Mouse (Mus musculus): Measurements from ENCODE around the gene Fam24b.
A peak's percentile ranks its signal among the peaks of the same experiment; 100 is the strongest.

Fam24b gene

DNA sequence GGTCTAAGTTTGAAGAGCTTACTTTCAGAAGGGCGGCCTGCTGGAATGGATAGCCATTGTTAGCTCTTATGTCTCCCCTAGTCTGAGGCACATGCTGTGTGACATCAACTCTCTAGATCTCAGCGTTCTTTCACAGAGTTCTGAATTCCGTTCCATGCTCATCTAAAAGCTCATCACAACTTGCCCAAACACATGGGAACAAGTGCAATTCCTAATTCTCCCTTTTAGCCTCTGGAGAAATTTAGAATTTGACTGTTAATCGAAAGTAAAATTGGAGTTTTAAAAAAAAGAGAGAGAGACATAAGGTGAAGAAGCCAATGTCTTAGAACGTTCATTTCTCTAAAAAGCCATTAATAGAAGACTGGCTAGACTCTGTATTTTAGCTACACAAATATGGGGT lies at the start of gene Fam24b:
Fam24b (minus strand) TSS at position 101 of the 400 bp plus-strand sequence.
- DNase-seq (ENCODE audit: low spot score), result no peak

DNA sequence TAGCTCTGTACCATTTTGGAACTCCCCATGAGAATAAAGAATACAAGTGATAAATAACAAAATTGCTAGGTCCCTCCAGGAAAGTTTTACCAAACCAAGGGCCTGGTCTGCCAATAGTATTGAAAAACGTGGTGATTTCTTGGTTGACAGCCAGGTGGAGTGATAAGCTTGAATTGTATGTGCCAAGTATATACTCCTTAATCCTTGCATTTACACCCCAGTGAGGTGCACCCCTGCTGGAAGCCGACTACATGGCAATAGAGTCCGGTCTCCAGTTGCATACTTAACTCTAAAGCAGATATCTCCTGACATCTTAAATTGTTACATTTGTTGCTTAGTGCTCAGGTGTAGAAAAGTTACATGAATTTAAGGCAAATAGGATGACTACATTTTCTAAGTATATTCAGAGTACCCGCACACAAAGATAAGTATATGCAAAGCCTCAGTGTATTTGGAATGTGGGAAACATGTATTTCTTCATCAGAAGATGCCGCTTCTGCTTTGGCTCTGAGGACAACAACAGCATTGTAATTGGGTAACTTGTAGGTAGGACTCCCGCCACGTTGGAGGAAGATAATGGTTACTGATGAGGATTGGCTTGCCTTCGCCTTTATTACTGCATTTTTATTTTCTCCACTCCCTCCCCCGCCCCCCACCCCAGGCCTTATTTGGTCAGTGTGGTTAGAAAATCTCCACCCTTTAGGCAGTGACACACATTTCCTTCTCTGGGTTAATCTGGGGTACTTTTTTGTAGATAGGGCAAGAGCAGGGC lies 42.8 kb upstream of the Fam24b start:
- no peak for DNase-seq (ENCODE audit: low spot score)

DNA sequence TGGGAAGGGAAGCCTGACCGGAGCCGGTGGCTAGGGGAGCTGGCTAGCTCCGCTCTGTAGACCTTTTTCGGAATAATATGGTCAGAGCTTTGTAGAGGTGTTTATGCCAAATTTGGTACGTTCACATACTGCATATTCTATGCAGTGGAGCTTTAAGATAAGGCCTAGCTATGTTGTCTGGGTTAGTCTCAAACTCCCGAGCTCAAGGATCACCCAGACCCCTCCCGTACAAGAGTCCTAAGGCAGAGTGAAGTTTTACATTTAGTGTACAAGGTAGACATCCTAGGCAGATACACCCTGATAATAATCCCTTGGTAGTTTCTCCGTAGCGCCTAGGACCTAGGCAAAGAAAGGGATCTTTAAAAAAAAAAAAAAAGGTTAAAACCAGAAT lies 42.1 kb upstream of the Fam24b start:
- DNase-seq (ENCODE audit: low spot score), result no peak

DNA sequence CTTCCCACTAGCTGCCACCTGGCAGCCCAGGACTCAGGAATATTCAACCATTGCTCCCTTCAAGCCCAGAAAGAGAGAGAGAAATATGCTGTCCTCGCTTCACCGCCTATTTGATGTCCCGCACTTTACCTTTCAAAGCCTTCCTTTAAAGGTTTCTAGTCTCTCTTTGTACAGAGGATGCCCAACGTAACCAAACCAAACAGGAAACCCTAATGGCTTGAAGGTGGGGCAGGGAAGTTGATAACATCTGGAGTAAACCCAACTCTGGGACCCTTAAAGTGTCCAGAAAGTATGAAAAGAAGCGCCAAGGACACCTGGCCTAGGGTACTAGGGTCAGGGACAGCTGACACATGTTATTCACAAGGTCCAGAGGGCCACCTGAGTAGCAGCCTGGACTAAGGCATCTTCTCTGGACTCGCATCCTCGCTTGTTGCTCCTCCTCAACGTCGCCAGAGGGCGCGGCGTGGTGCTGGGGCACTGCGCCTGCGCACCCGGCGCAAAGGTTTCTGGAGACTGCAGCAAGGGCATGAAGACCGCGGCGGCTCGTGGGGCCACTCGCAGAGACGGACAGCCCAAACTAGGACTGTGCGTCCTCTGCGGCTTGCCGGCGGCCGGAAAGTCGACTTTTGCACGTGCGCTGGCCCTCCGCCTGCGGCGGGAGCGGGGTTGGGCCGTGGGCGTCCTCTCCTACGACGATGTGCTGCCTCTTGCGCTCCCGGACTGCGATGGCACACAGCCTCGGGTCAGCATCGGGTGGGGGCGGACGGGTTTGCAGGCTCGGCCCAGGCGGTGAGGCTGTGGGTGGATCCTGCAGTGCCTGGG lies 41.5 kb upstream of the Fam24b start, which contains the start of gene Pstk:
Pstk (plus strand) TSS at position 494 of the 822 bp plus-strand sequence.
- peak; percentile 83 for DNase-seq (ENCODE audit: low spot score)

- no peak for DNase-seq (ENCODE audit: low spot score)
Observed at GRCm38 (mm10) chr7:131364131-131364530, 34.8 kb upstream of the Fam24b start.

DNA sequence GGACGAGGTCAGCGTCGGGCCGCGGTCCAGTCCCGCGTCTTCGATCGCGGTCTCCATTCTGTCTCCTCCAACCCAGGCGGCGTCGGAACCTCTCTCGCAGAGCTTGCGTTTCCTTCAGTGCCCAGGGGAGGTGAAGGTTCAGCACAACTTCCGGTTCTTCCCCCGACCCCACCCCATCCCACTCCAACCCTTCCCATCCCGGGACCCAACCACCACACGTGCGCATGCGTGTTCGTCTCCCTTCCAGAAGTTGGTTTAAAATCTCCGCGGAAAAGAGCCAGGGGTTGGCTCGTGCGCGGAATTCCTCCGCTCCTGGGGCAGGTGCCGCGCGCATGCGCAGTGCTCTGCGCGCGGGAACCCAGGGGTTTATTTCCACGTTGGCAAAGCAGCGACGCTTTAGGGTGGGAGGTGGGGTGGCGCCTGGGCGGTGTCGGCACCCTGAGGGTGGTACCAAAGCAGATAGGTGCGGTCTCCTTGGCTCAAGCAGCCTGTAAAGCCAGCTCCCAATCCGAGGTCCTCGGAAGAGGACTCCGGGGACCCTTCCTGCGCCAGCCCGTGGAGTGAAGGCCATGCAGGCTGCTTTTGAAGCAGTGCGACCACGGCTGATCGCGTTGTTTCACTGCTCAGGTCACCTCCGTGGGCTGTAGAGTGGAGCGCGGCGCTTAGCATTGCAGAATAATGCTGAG lies 33.4 kb upstream of the Fam24b start, which contains the start of gene 2310057M21Rik:
2310057M21Rik (minus strand) TSS at position 145 of the 686 bp plus-strand sequence.
- DNase-seq (ENCODE audit: low spot score), result peak; percentile 83

GRCm38 (mm10) chr7:131362269-131362614 lies 32.9 kb upstream of the Fam24b start:
- DNase-seq (ENCODE audit: low spot score), result no peak

GRCm38 (mm10) chr7:131356105-131356504 lies 26.8 kb upstream of the Fam24b start:
- DNase-seq (ENCODE audit: low spot score), result no peak

DNA sequence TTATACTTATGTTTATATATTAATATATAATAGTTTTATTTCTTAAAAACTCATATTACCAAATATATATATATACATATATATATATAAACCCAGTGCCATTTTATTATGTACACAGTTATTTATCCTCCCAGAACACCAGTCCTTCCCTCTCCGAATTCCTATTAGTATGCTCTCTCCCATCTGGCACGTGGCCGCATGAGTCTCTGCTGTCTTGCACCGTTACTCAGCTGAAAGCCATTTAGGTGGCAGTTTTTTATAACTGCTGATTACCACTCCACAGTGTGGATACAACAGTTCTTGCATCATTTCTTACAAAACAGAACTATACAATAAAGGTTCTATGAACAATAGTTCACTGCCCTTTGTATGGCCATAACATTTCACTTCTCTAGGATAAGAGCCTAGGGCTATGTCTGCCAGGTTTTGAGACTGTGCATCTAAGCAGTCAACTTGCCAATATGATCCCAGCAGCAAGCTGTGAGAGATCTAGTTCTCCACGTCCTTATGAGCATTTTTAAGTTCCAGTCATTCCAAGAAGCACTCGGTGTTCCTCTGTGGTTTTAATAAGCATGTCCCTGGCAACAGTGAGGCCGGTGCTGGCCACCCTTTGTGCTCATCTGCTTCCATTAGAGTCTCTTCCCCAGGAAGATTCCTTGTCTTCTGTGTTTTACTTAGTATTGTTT lies 16.7 kb upstream of the Fam24b start:
- no peak for DNase-seq (ENCODE audit: low spot score)

DNA sequence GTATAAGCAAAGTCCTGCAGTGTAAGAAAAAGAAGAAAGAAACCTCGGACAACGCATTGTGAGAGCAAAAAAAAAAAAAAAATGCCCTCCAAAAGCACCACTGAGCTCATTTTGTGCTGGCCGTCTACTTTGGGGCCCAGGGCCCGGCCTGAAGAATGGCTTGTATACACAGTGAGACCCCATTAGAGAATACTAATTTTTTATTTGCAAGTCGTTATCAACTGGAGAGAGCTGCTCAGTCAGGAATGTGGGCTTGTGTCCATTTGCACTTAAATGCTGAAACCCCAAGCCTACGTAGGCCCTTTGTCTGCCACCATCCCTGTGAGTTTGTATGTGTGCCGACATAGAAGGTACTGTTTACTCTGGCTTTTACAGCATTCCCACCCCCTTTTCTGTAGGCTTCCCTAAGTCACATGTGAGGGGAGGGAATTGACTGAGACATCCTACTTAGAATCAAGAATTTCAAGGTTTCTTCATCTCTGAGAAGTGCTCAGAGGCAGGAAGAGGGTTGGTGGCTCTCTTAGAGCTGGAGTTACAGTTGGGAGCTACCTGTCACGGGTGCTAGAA lies 8.3 kb upstream of the Fam24b start:
- DNase-seq (ENCODE audit: low spot score), result no peak

DNA sequence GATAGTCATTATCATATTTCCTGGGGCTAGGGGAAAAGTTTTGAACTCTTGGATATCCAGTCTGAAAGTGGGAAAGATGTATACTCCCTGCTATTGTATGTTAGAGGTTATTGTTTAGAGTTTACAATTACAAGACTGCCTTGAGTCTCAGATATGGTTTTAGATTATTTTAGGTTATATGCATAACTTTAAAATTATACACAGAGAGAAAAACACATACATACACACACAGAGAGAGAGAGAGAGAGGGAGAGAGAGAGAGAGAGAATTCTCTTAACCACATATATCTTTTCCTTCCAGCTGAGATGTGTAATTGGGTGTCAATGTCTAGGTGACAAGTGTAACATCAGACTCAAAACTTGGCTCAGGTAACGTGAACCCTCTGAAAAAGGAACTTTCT lies 4.2 kb upstream of the Fam24b start, which contains the start of gene Fam24a:
Fam24a (plus strand) TSS at position 301 of the 400 bp plus-strand sequence.
- no peak for DNase-seq (ENCODE audit: low spot score)

- no peak for DNase-seq (ENCODE audit: low spot score)
Observed at GRCm38 (mm10) chr7:131331688-131332087, 2.4 kb upstream of the Fam24b start.

- DNase-seq (ENCODE audit: low spot score), result no peak
Observed at GRCm38 (mm10) chr7:131327054-131327453, 2.3 kb downstream of the Fam24b start.

GRCm38 (mm10) chr7:131322192-131322591 lies 7.1 kb downstream of the Fam24b start, which contains the start of gene Cuzd1:
Gene Cuzd1, minus strand, starts transcription at chr7:131322292.
- no peak for DNase-seq (ENCODE audit: low spot score)

DNA sequence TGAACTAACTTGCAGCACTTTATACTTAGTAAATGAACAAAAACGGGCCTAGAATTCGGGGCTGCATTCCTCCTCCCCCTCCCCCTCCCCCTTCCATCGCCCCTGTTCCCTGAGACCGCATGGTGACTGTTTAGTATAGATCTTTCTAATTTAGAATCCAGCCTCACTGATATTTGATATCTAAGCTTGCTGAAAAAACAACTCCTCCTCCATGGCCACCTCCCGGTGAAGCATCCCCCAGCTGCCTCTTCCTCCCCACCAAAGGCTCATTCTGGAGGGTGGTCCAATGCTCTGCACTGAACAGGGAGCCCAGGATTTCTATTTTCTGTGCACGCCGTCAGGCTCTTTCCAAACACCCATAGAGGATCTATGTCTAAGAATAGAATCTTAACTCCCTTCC lies 11.0 kb downstream of the Fam24b start:
- no peak for DNase-seq (ENCODE audit: low spot score)

DNA sequence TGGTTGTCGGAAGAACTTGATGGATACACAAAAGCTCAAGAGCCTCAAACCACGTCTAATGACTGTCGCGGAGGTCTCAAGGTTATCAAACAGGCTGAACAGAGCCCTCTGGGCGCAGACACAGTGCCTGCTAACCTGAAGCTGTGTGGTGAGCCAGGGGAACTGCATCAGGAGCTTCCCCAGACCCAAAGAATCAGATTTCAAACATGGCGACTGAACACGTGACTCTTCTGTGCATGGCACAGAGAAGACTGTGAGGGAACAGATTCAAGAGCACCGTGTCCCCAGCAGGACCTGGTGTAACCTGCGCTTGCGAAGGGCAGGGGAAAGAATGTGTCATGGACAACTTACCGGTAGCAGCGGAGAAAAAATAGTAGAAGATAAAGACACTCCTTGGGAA lies 11.7 kb downstream of the Fam24b start:
- DNase-seq (ENCODE audit: low spot score), result no peak

DNA sequence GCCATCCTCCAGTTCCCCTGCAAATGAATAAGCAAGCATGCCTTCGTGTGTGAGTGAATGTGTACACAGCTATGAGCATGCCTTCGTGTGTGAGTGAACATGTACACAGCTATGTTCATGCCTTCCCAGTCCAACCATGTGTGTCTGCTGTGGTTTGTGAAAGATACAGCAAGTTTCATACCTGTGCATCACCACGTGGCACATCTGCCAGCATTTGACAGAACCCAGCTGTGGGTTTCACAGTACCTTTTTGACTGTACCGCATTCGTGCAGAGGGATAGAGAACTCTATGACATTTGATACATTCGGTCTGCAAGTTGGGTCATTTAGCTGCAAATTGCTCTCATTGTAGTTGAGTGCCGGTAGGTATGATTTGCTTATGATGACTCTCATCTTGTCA lies 14.8 kb downstream of the Fam24b start:
- DNase-seq (ENCODE audit: low spot score), result no peak

DNA sequence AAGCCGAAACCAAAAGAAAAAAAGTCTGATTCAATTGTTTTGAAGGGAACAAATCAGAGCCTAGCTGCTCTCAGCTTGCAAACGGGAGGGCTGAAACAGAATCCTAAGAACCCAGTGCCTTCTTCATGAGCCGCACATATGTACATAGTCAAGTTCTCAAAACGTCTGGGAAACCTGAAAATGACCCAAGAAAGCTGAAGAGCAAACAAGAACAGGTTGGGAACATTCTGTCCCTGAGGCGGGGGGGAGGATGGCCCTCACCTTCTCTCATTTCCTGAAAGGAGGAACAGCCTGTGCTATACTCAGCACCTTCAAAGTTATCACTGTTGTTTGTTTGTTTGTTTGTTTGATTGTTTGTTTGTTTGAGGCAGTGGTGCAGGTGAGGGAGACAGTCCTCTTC lies 22.6 kb downstream of the Fam24b start:
- DNase-seq (ENCODE audit: low spot score), result no peak

DNA sequence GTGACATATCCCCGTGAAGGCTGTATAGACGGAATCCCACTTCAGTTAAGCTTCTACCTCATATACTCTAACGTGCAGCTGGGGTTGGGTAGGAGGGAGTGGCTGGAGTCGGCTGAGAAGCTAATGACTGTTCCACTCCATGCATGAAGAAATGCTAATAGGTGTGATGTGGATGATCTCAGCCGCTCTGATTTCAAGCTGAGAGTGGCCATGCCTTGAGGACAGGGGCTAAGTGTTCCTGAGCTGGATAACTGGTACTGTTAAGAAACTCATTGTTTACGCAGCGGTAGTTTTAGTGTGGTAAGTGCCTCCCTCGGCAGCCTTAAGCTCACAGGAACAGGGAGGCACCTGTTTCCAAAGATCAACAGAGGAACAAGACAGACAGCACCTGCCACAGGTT lies 26.0 kb downstream of the Fam24b start:
- DNase-seq (ENCODE audit: low spot score), result no peak

- DNase-seq (ENCODE audit: low spot score), result no peak
Observed at GRCm38 (mm10) chr7:131297151-131297550, 32.2 kb downstream of the Fam24b start.

Measured in layer of hippocampus, adult 9-10 months (tissue).